Mouse (Mus musculus): ENCODE measurements at regions not wholly inside any gene's neighbourhood (a gene's known extent, or its start where the extent isn't known, plus 50 kb on each side); places are given as distances from the start of the nearest gene placed in this dataset.

GRCm38 (mm10) chr9:79287849-79288248 lies 430.8 kb downstream of the Col12a1 start:
- no peak for TF ChIP-seq POLR2A (IDR thresholded peaks at IDR 0.05; ENCODE audit: control insufficient read depth, extremely low read depth, insufficient read depth, low read length, poor library complexity)
- no peak for TF ChIP-seq CTCF (IDR thresholded peaks at IDR 0.05; ENCODE audit: borderline replicate concordance, control insufficient read depth, extremely low read depth, insufficient read depth, low read length, poor library complexity)
- H3K27ac ChIP-seq (ENCODE audit: control insufficient read depth, insufficient read depth, low read length) = no peak overlapping the region
- DNase-seq = no peak
- no peaks in the 10 kb centered on the region for H3K27me3 ChIP-seq (ENCODE audit: control insufficient read depth, insufficient read depth, low read length)
- H3K36me3 ChIP-seq (ENCODE audit: control insufficient read depth, insufficient read depth, low read length) = no peaks in the 10 kb centered on the region
- H3K4me3 ChIP-seq (ENCODE audit: control insufficient read depth, insufficient read depth, low read length) = no peak overlapping the region
- no peaks in the 10 kb centered on the region for H3K4me1 ChIP-seq (replicated peaks; ENCODE audit: control insufficient read depth, insufficient read depth, low read length)
- WGBS = 88% methylated on average over 3 of the region's 3 CpGs

GRCm38 (mm10) chr9:79295306-79295705 lies 423.3 kb downstream of the Col12a1 start:
- Histone ChIP-seq H3K27me3 (ENCODE audit: control insufficient read depth, insufficient read depth, low read length) (no peaks in the 10 kb centered on the region), H3K27ac (ENCODE audit: control insufficient read depth, insufficient read depth, low read length) (no peak overlapping the region), H3K4me3 (ENCODE audit: control insufficient read depth, insufficient read depth, low read length) (no peak overlapping the region), H3K4me1 (replicated peaks; ENCODE audit: control insufficient read depth, insufficient read depth, low read length) (no peaks in the 10 kb centered on the region), H3K36me3 (ENCODE audit: control insufficient read depth, insufficient read depth, low read length) (no peaks in the 10 kb centered on the region)
- no peak for DNase-seq
- TF ChIP-seq POLR2A (IDR thresholded peaks at IDR 0.05; ENCODE audit: control insufficient read depth, extremely low read depth, insufficient read depth, low read length, poor library complexity) = no peak
- no peak for TF ChIP-seq CTCF (IDR thresholded peaks at IDR 0.05; ENCODE audit: borderline replicate concordance, control insufficient read depth, extremely low read depth, insufficient read depth, low read length, poor library complexity)
- WGBS = 76% methylated on average over 3 of the region's 3 CpGs

- Histone ChIP-seq H3K4me3 (ENCODE audit: control insufficient read depth, insufficient read depth, low read length) (no peak overlapping the region), H3K27me3 (ENCODE audit: control insufficient read depth, insufficient read depth, low read length) (no peaks in the 10 kb centered on the region), H3K4me1 (replicated peaks; ENCODE audit: control insufficient read depth, insufficient read depth, low read length) (no peaks in the 10 kb centered on the region), H3K27ac (ENCODE audit: control insufficient read depth, insufficient read depth, low read length) (no peak overlapping the region), H3K36me3 (ENCODE audit: control insufficient read depth, insufficient read depth, low read length) (no peaks in the 10 kb centered on the region)
- no peak for DNase-seq
- TF ChIP-seq POLR2A (IDR thresholded peaks at IDR 0.05; ENCODE audit: control insufficient read depth, extremely low read depth, insufficient read depth, low read length, poor library complexity) = no peak
- no peak for TF ChIP-seq CTCF (IDR thresholded peaks at IDR 0.05; ENCODE audit: borderline replicate concordance, control insufficient read depth, extremely low read depth, insufficient read depth, low read length, poor library complexity)
- 71% methylated on average over 3 of the region's 3 CpGs for WGBS
Observed at GRCm38 (mm10) chr9:79301580-79301979, 417.1 kb downstream of the Col12a1 start.

GRCm38 (mm10) chr9:79310591-79310990 lies 408.0 kb downstream of the Col12a1 start:
- no peak for DNase-seq
- 78% methylated on average over 3 of the region's 3 CpGs for WGBS
- TF ChIP-seq CTCF (IDR thresholded peaks at IDR 0.05; ENCODE audit: borderline replicate concordance, control insufficient read depth, extremely low read depth, insufficient read depth, low read length, poor library complexity) (no peak), POLR2A (IDR thresholded peaks at IDR 0.05; ENCODE audit: control insufficient read depth, extremely low read depth, insufficient read depth, low read length, poor library complexity) (no peak)
- Histone ChIP-seq H3K27ac (ENCODE audit: control insufficient read depth, insufficient read depth, low read length) (no peak overlapping the region), H3K4me1 (replicated peaks; ENCODE audit: control insufficient read depth, insufficient read depth, low read length) (no peaks in the 10 kb centered on the region), H3K36me3 (ENCODE audit: control insufficient read depth, insufficient read depth, low read length) (no peaks in the 10 kb centered on the region), H3K4me3 (ENCODE audit: control insufficient read depth, insufficient read depth, low read length) (no peak overlapping the region), H3K27me3 (ENCODE audit: control insufficient read depth, insufficient read depth, low read length) (no peaks in the 10 kb centered on the region)

- no peak overlapping the region for H3K4me3 ChIP-seq (ENCODE audit: control insufficient read depth, insufficient read depth, low read length)
- no peak for DNase-seq
- no peaks in the 10 kb centered on the region for H3K4me1 ChIP-seq (replicated peaks; ENCODE audit: control insufficient read depth, insufficient read depth, low read length)
- no peak overlapping the region for H3K27ac ChIP-seq (ENCODE audit: control insufficient read depth, insufficient read depth, low read length)
- H3K27me3 ChIP-seq (ENCODE audit: control insufficient read depth, insufficient read depth, low read length) = no peaks in the 10 kb centered on the region
- TF ChIP-seq POLR2A (IDR thresholded peaks at IDR 0.05; ENCODE audit: control insufficient read depth, extremely low read depth, insufficient read depth, low read length, poor library complexity) (no peak), CTCF (IDR thresholded peaks at IDR 0.05; ENCODE audit: borderline replicate concordance, control insufficient read depth, extremely low read depth, insufficient read depth, low read length, poor library complexity) (no peak)
- H3K36me3 ChIP-seq (ENCODE audit: control insufficient read depth, insufficient read depth, low read length) = no peaks in the 10 kb centered on the region
Observed at GRCm38 (mm10) chr9:79317411-79317810, 401.2 kb downstream of the Col12a1 start.

GRCm38 (mm10) chr9:79346371-79347096 lies 372.1 kb downstream of the Col12a1 start:
- H3K4me1 ChIP-seq (replicated peaks; ENCODE audit: control insufficient read depth, insufficient read depth, low read length) = no peaks in the 10 kb centered on the region
- H3K27ac ChIP-seq (ENCODE audit: control insufficient read depth, insufficient read depth, low read length) = no peak overlapping the region
- no peak for TF ChIP-seq POLR2A (IDR thresholded peaks at IDR 0.05; ENCODE audit: control insufficient read depth, extremely low read depth, insufficient read depth, low read length, poor library complexity)
- TF ChIP-seq CTCF (IDR thresholded peaks at IDR 0.05; ENCODE audit: borderline replicate concordance, control insufficient read depth, extremely low read depth, insufficient read depth, low read length, poor library complexity) = no peak
- no peak overlapping the region for H3K4me3 ChIP-seq (ENCODE audit: control insufficient read depth, insufficient read depth, low read length)
- WGBS = 92% methylated on average over 15 of the region's 15 CpGs
- no peaks in the 10 kb centered on the region for H3K36me3 ChIP-seq (ENCODE audit: control insufficient read depth, insufficient read depth, low read length)
- no peaks in the 10 kb centered on the region for H3K27me3 ChIP-seq (ENCODE audit: control insufficient read depth, insufficient read depth, low read length)
- no peak for DNase-seq

- Histone ChIP-seq H3K4me3 (ENCODE audit: control insufficient read depth, insufficient read depth, low read length) (no peak overlapping the region), H3K4me1 (replicated peaks; ENCODE audit: control insufficient read depth, insufficient read depth, low read length) (no peaks in the 10 kb centered on the region), H3K27ac (ENCODE audit: control insufficient read depth, insufficient read depth, low read length) (no peak overlapping the region), H3K27me3 (ENCODE audit: control insufficient read depth, insufficient read depth, low read length) (no peaks in the 10 kb centered on the region), H3K36me3 (ENCODE audit: control insufficient read depth, insufficient read depth, low read length) (no peaks in the 10 kb centered on the region)
- WGBS = 94% methylated on average over 2 of the region's 2 CpGs
- DNase-seq = no peak
- TF ChIP-seq POLR2A (IDR thresholded peaks at IDR 0.05; ENCODE audit: control insufficient read depth, extremely low read depth, insufficient read depth, low read length, poor library complexity) (no peak), CTCF (IDR thresholded peaks at IDR 0.05; ENCODE audit: borderline replicate concordance, control insufficient read depth, extremely low read depth, insufficient read depth, low read length, poor library complexity) (no peak)
Observed at GRCm38 (mm10) chr9:79392020-79392419, 326.6 kb downstream of the Col12a1 start.
